Mouse (Mus musculus) T-helper 1 cell (primary cell): ENCODE measurements at regions not wholly inside any gene's neighbourhood (a gene's known extent, or its start where the extent isn't known, plus 50 kb on each side); places are given as distances from the start of the nearest gene placed in this dataset.

Experiments
- in situ Hi-C: fragments of 300-600 bp; cut with MboI, MseI; formaldehyde crosslinking; loops from one replicate; pipeline ENCODE4 v1.15.1; 2025; ENCODE audit warnings: high pct_unique_total_duplicates

- in situ Hi-C loops, result no loop called here
Observed at GRCm38 (mm10) chr11:52703391-52703790, 61.0 kb upstream of the Fstl4 start.
